Mouse (Mus musculus) heart, embryonic 14.5 days (tissue): ENCODE results near the gene Elfn2. TPM values are rescaled to one million over a fixed set of nuclear protein-coding genes. Genes with fewer than 3 reads are reported as not detected.

Source experiments
- ATAC-seq: fragments of 200-750 bp; cut with Nextera tagmentation; 2 replicates; pipeline ENCODE4 v1.8.0; 2017; ENCODE audit warnings: low read depth, moderate TSS enrichment; ENCODE audit not compliant: insufficient number of reproducible peaks, insufficient read depth, low FRiP score
- H3K27ac ChIP-seq, 2 experiments: fragments of 200-500 bp in 1 of 2; fragments of 300-500 bp in 1 of 2; sonication (generic) in 1 of 2; replicated peaks in 1 of 2; 2 replicates each; pipeline ENCODE4 v1.5.1; 2012 to 2014; ENCODE audit warnings: low read depth in 2 of 2, low read length in 2 of 2, control low read depth in 1 of 2, mild to moderate bottlenecking in 1 of 2, mixed read lengths in 1 of 2; ENCODE audit not compliant: control insufficient read depth in 1 of 2, insufficient read depth in 1 of 2
- H3K27me3 ChIP-seq: fragments of 300-500 bp; sonication (generic); 2 replicates; pipeline ENCODE4 v1.6.1; 2014; ENCODE audit warnings: mild to moderate bottlenecking, low read length, control low read depth; ENCODE audit not compliant: control insufficient read depth, insufficient read depth
- H3K36me3 ChIP-seq: fragments of 300-500 bp; sonication (generic); 2 replicates; pipeline ENCODE4 v1.6.1; 2014; ENCODE audit warnings: mild to moderate bottlenecking, control low read depth, low read length, mixed read lengths; ENCODE audit not compliant: control insufficient read depth, insufficient read depth
- H3K4me1 ChIP-seq, 2 experiments: fragments of 200-500 bp in 1 of 2; fragments of 300-500 bp in 1 of 2; sonication (generic) in 1 of 2; 2 replicates each; pipeline ENCODE4 v1.6.1; 2012 to 2014; ENCODE audit warnings: low read length in 2 of 2, control low read depth in 1 of 2, mixed read lengths in 1 of 2; ENCODE audit not compliant: control insufficient read depth in 2 of 2, insufficient read depth in 2 of 2
- H3K4me2 ChIP-seq: fragments of 300-500 bp; sonication (generic); 2 replicates; pipeline ENCODE4 v1.6.1; 2014; ENCODE audit warnings: mild to moderate bottlenecking, low read length
- H3K4me3 ChIP-seq, 2 experiments: fragments of 200-500 bp in 1 of 2; fragments of 300-500 bp in 1 of 2; sonication (generic) in 1 of 2; 2 replicates each; pipeline ENCODE4 v1.5.1; 2012 to 2014; ENCODE audit warnings: low read length in 2 of 2, mild to moderate bottlenecking in 2 of 2, control low read depth in 1 of 2, low read depth in 1 of 2, moderate library complexity in 1 of 2; ENCODE audit not compliant: control insufficient read depth in 1 of 2, insufficient read depth in 1 of 2
- H3K9ac ChIP-seq: fragments of 300-500 bp; sonication (generic); 2 replicates; pipeline ENCODE4 v1.6.1; 2014; ENCODE audit warnings: mild to moderate bottlenecking, low read length
- H3K9me3 ChIP-seq: fragments of 300-500 bp; sonication (generic); 2 replicates; pipeline ENCODE4 v1.6.1; 2016; ENCODE audit warnings: low read length, control low read depth; ENCODE audit not compliant: control insufficient read depth
- WGBS: fragments of 180-500 bp; shearing (Covaris S2); extraction: QIAGEN DNeasy Blood & Tissue Kit; methylation state at CpG from one replicate; pipeline ENCODE4 v1.1.7; 2014; 5-methylcytosine and 5-hydroxymethylcytosine counted together
- polyA plus RNA-seq: library from polyadenylated mRNA; unstranded; fragments of >200 nt; fragmentation: Nextera tagmentation; extraction: Ambion mirVana; gene quantifications from 2 replicates; pipeline ENCODE4 v1.2.1, GENCODE M21; 2014

Gene Elfn2
- polyA plus RNA-seq, 1 experiment from 2014 or later = not detected

DNA sequence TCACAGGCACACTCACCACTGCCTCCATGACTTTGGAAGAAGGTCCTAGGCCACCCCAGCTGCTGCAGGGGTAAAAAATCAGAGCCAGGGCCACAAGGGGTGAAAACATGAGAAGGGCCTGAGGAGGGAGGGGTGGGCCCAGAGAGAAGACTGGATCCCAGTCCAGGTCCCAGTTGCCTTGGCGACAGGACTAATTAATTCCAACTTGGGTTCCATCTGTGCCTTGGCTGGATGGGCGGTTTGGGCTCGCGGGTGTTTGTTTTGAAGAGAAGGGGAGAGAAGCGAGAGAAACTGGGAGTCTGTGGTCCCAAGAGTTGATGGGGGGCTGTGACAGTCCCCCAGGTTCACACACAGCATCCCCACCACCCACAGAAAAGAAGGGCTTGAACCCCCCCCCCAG lies 20.5 kb downstream of the Elfn2 start:
- no peak for ATAC-seq
- peaks cover 30% of the 10 kb centered on the region for H3K27me3 ChIP-seq
- H3K4me1 ChIP-seq = no peaks in the 10 kb centered on the region
- no peaks in the 10 kb centered on the region for H3K36me3 ChIP-seq
- no peak overlapping the region for H3K9ac ChIP-seq
- H3K9me3 ChIP-seq = no peaks in the 10 kb centered on the region
- 67% methylated on average over 5 of the region's 5 CpGs for WGBS
- no peak overlapping the region for H3K4me3 ChIP-seq
- H3K27ac ChIP-seq = no peak overlapping the region
- no peak overlapping the region for H3K4me2 ChIP-seq

DNA sequence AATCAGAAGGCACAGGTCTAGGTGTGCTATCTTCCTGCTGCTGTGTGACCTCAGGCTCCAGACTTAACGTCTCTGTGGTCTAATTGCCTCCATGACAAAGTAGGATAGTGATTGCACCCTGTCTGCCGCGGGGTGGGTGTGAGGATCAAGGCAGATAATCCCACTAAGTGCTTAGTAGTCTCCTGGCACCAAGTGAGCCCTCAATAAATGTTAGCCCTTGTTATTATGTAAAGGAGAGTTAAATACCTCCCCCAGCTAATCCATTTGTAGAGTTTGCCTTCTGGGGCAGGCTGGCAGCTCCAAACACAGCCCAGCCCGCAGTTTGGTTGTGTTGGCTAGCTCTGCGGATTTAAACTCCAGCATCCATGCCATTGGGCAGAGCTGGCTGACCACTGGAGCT lies 22.8 kb downstream of the Elfn2 start:
- Histone ChIP-seq H3K27ac (no peak overlapping the region), H3K4me3 (no peak overlapping the region), H3K27me3 (peaks cover 33% of the 10 kb centered on the region), H3K4me2 (no peak overlapping the region), H3K9ac (no peak overlapping the region), H3K4me1 (no peaks in the 10 kb centered on the region), H3K9me3 (no peaks in the 10 kb centered on the region), H3K36me3 (no peaks in the 10 kb centered on the region)
- WGBS = 15% methylated on average over 5 of the region's 5 CpGs
- no peak for ATAC-seq

DNA sequence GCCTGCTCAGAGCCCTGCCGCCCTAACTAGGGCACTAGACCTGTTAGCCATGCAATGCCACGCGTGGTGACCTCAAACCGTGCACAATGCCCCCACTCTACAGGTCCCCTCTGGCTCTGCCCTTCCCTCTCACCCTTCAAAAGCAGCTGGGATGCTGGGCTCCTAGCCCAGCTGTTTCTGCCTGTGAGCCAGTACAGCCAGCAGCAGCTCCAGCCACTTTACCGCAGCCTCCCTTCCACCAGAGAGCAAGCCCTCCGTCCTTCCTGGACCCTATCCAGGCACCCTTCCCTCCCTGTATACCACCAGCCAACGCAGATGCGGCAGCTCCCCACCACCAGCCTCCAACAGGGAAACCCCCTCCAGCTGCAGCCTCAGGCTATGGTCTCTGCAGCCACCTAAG lies 26.1 kb downstream of the Elfn2 start:
- Histone ChIP-seq H3K4me3 (no peak overlapping the region), H3K4me1 (no peaks in the 10 kb centered on the region), H3K27me3 (peaks cover 20% of the 10 kb centered on the region), H3K27ac (no peak overlapping the region), H3K9me3 (no peaks in the 10 kb centered on the region), H3K4me2 (no peak overlapping the region), H3K36me3 (no peaks in the 10 kb centered on the region), H3K9ac (no peak overlapping the region)
- 57% methylated on average over 8 of the region's 8 CpGs for WGBS
- no peak for ATAC-seq

DNA sequence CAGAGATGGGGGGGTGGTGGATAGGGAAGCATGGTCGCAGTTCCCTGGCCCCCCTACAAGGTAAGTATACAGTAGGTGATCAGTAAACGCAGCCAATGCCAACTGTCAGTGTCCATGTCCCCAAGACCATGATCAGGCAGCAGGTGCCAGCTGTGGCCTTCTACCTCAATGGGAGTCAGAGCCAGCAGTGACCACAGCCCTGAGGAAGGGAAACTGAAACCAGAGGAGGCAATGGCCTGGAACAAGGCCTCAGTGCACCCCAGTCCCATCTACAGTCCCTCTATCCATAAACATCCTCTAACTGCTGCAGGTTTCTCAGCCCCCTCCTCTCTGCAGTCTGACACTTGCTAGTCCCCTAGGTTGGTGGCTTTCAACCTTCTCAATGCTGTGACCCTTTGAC lies 27.9 kb downstream of the Elfn2 start:
- Histone ChIP-seq H3K4me2 (no peak overlapping the region), H3K9ac (no peak overlapping the region), H3K4me3 (no peak overlapping the region), H3K27ac (no peak overlapping the region), H3K36me3 (no peaks in the 10 kb centered on the region), H3K27me3 (peaks cover 17% of the 10 kb centered on the region), H3K9me3 (no peaks in the 10 kb centered on the region), H3K4me1 (no peaks in the 10 kb centered on the region; a peak in 1 of 4 replicates)
- ATAC-seq = no peak
- WGBS = 79% methylated on average over 2 of the region's 2 CpGs

DNA sequence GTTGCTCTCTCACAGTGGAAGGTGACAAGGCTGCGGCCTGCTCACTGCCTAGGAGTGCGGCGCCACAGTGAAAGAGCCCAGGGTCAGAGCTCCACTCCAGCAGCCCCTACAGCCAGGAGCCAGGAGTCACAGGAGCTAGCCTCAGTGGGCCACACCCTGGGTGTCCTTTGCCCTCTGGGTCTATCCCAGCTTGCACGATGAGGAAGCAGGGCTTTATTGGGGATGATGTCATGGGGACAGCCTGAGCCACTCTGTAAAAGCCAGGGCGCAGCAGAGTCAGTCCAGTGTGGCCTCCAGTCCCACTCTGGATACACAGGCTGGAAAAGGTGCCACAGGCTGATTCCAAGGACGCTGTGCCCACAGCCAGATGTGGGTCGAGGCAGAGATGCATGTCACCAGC lies 31.7 kb downstream of the Elfn2 start:
- 70% methylated on average over 7 of the region's 7 CpGs for WGBS
- no peak for ATAC-seq
- Histone ChIP-seq H3K27ac (no peak overlapping the region), H3K9ac (no peak overlapping the region), H3K4me1 (no peaks in the 10 kb centered on the region; a peak in 1 of 4 replicates), H3K4me3 (no peak overlapping the region), H3K4me2 (no peak overlapping the region), H3K9me3 (no peaks in the 10 kb centered on the region), H3K36me3 (no peaks in the 10 kb centered on the region), H3K27me3 (peaks cover 45% of the 10 kb centered on the region)

DNA sequence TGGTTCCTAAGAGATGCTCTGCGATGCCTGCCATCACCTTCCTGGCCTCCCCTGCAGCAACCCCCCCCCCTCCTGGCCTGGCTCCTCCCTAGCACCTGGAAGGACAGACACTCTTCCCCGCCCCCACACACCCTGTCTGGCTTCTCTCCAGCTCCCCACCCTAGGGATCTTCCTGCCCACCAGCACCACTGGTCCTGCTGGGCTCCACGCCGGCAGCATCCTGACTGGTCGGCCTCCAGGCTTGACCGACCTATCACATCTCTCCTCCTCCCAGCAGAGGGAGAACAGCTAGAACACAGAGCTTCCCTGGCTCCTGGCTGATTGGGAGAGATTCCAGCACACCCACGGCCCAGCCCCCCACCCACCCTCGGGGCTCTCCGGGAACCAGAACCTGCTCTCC lies 34.5 kb downstream of the Elfn2 start:
- no peak overlapping the region for H3K27ac ChIP-seq
- H3K9me3 ChIP-seq = no peaks in the 10 kb centered on the region
- no peak overlapping the region for H3K9ac ChIP-seq
- WGBS = 3% methylated on average over 9 of the region's 9 CpGs
- no peak overlapping the region for H3K4me3 ChIP-seq
- H3K4me2 ChIP-seq = no peak overlapping the region
- no peaks in the 10 kb centered on the region; a peak in 1 of 4 replicates for H3K4me1 ChIP-seq
- ATAC-seq = no peak
- H3K36me3 ChIP-seq = no peaks in the 10 kb centered on the region
- H3K27me3 ChIP-seq = peaks cover 37% of the 10 kb centered on the region

DNA sequence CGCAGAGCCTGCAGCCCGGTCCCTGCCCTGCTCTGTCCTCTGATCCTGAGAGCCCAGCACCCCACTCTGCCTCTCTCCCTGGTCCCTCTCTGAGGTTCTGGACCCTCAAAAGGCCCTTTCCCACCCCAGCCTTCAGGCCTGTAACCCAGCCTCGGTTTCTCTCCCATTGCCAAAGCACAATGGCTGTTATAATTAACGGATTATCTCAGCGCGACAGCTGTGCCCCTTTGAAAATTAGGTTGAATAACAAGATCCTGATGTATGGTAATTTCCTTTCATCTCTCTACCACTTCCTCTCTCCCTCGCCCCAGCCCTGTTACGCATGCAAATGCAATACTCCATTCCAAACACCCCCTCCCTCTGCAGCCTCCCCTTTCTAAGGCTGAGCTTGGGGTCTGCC lies 35.1 kb downstream of the Elfn2 start:
- H3K27me3 ChIP-seq = peaks cover 37% of the 10 kb centered on the region
- H3K9me3 ChIP-seq = no peaks in the 10 kb centered on the region
- no peak overlapping the region for H3K9ac ChIP-seq
- ATAC-seq = no peak
- H3K4me2 ChIP-seq = no peak overlapping the region
- H3K27ac ChIP-seq = no peak overlapping the region
- WGBS = 29% methylated on average over 8 of the region's 8 CpGs
- H3K4me3 ChIP-seq = no peak overlapping the region
- H3K36me3 ChIP-seq = no peaks in the 10 kb centered on the region
- H3K4me1 ChIP-seq = no peaks in the 10 kb centered on the region; a peak in 1 of 4 replicates

DNA sequence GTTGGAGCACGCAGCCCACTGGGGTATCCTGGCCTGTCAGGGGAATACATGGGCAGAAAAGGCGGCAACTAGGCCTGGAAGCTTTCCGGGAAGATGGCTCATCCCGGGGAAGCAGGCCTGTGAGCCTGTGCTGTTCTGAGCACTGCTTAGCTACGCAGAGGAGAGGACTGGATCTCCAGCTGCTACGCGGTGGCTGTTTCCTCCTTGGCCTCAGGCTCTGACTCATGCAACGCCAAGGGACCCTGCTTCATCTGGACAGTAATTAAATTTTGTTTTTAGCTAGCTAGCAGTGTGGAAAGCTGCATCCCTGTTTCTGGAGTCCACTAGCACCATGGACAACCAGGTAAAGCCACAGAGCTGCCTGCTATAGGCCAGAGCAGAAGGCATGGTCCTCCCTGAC lies 36.8 kb downstream of the Elfn2 start:
- peaks cover 5% of the 10 kb centered on the region in 2 experiments for H3K4me1 ChIP-seq
- no peaks in the 10 kb centered on the region for H3K36me3 ChIP-seq
- H3K27ac ChIP-seq = no peak overlapping the region
- H3K4me2 ChIP-seq = no peak overlapping the region
- no peak overlapping the region for H3K4me3 ChIP-seq
- H3K9ac ChIP-seq = no peak overlapping the region
- ATAC-seq = no peak
- peaks cover 37% of the 10 kb centered on the region for H3K27me3 ChIP-seq
- 78% methylated on average over 8 of the region's 8 CpGs for WGBS
- H3K9me3 ChIP-seq = no peaks in the 10 kb centered on the region
